Mouse (Mus musculus): ENCODE data around the gene Vcl.

GRCm38 (mm10) chr14:20916625-20917612, 12.3 kb upstream of the Vcl start:
- TF ChIP-seq POLR2A (IDR thresholded peaks at IDR 0.05; ENCODE audit: insufficient read depth, low read depth, low read length), result no peak
- TF ChIP-seq EP300 (IDR thresholded peaks at IDR 0.05; ENCODE audit: insufficient read depth, low read depth, low read length), result no peak

Measured in heart, adult 2 months (tissue).